In the genomic region with DNA sequence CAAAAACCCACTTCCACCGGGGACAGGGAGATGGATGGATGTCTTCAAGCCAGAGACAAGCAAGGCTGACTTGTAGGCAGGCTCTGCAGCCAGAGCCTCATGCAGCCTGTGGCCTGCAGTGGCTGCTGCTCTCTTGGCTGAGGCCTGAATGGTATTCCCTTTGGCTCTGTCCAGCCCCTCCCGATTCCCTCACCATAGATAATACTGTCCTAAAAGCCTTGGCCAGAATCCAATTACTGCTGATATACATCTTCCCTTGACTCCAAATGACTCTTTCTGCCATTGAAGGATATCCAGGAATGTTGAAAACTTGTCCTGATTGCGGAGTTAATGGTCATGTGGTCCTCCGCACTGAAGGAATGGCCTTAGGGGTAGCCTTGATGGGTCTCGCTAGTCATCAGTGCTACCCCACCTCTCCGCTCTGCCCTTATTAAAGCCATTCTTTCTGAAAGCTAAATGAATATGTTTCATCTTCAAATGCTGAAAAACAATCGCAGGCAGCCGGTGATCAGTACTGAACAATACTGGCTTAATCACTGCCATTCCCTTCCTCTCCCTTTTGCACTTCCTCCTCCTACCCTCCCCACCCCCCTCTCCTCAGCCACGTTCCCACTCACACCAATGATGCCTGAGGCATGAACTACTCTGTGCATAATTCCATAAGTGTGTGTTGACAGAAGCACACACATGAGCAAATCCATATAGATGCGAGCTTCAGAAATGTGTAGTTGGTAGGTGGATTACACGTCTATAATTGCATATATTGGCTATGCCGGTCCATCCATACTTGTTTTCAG, we compare ENCODE assay signal across 14 mouse cellular contexts.
DNase-seq lines count a peak whose midpoint lies in the region; ATAC-seq and TF ChIP-seq lines count a peak whose summit lies in the region.
"Had no signal": no experiment of that assay in that cellular context is flagged by ENCODE, and none has a peak within 500 bp of the region (broad histone marks: within the 10 kb centered on the region; RNA-seq: fewer than 3 reads in every experiment).

No protein-coding gene starts in this region.

- no peak overlapping the region for H3K4me3 ChIP-seq in heart, embryonic 13.5 days
- no peak overlapping the region for H3K4me3 ChIP-seq in lung, postnatal 0 days (ENCODE audit: low read depth, low read length)
- no peak overlapping the region for H3K4me3 ChIP-seq in embryonic facial prominence, embryonic 14.5 days (ENCODE audit: low read depth, low read length)
- no peak overlapping the region for H3K4me3 ChIP-seq in midbrain, embryonic 16.5 days (ENCODE audit: low read depth, low read length)
- H3K4me3 ChIP-seq: erythroblast, embryonic 14.5 days; gastrocnemius, adult 2 months; limb, embryonic 12.5 days had no signal

- WGBS in heart, embryonic 13.5 days = 68% methylated on average over 12 of the region's 12 CpGs
- WGBS in lung, postnatal 0 days = 65% methylated on average over 12 of the region's 12 CpGs
- 62% methylated on average over 12 of the region's 12 CpGs for WGBS in embryonic facial prominence, embryonic 14.5 days
- 68% methylated on average over 12 of the region's 12 CpGs for WGBS in midbrain, embryonic 16.5 days

- H3K9me3 ChIP-seq in heart, embryonic 13.5 days = no peaks in the 10 kb centered on the region
- H3K9me3 ChIP-seq in lung, postnatal 0 days (ENCODE audit: low read length) = no peaks in the 10 kb centered on the region
- no peaks in the 10 kb centered on the region for H3K9me3 ChIP-seq in embryonic facial prominence, embryonic 14.5 days (ENCODE audit: control insufficient read depth, low read length)
- no peaks in the 10 kb centered on the region for H3K9me3 ChIP-seq in midbrain, embryonic 16.5 days (replicated peaks; ENCODE audit: control insufficient read depth, low read length, poor library complexity, severe bottlenecking)
- H3K9me3 ChIP-seq: limb, embryonic 12.5 days had no signal

- no peak for TF ChIP-seq EP300 in lung, postnatal 0 days (IDR thresholded peaks at IDR 0.05)

- no peak; the same call in 1 of the 2 replicates for TF ChIP-seq CTCF in lung, postnatal 0 days (IDR thresholded peaks at IDR 0.05)

- no peak overlapping the region for H3K27ac ChIP-seq in heart, embryonic 13.5 days (replicated peaks)
- H3K27ac ChIP-seq in lung, postnatal 0 days (ENCODE audit: low read length) = no peak overlapping the region
- no peak overlapping the region for H3K27ac ChIP-seq in embryonic facial prominence, embryonic 14.5 days (replicated peaks; ENCODE audit: low read depth, low read length)
- H3K27ac ChIP-seq in midbrain, embryonic 16.5 days (ENCODE audit: low read length) = no peak overlapping the region
- H3K27ac ChIP-seq: gastrocnemius, adult 2 months; limb, embryonic 12.5 days had no signal

- no peaks in the 10 kb centered on the region for H3K27me3 ChIP-seq in heart, embryonic 13.5 days (replicated peaks)
- no peaks in the 10 kb centered on the region for H3K27me3 ChIP-seq in lung, postnatal 0 days (replicated peaks; ENCODE audit: insufficient read depth, low read length)
- no peaks in the 10 kb centered on the region for H3K27me3 ChIP-seq in embryonic facial prominence, embryonic 14.5 days (replicated peaks; ENCODE audit: control insufficient read depth, insufficient read depth, low read length)
- H3K27me3 ChIP-seq in midbrain, embryonic 16.5 days (ENCODE audit: control insufficient read depth, insufficient read depth, low read depth, low read length) = no peaks in the 10 kb centered on the region
- H3K27me3 ChIP-seq: limb, embryonic 12.5 days had no signal

- H3K9ac ChIP-seq in heart, embryonic 13.5 days = 0 out of 2 replicates have a peak overlapping the region, but pooled peaks have one; percentile 24
- H3K9ac ChIP-seq in lung, postnatal 0 days (replicated peaks; ENCODE audit: low read depth) = no peak overlapping the region
- H3K9ac ChIP-seq in embryonic facial prominence, embryonic 14.5 days (ENCODE audit: low read depth, low read length) = no peak overlapping the region
- H3K9ac ChIP-seq in midbrain, embryonic 16.5 days (ENCODE audit: low read depth, low read length) = no peak overlapping the region
- H3K9ac ChIP-seq: limb, embryonic 12.5 days had no signal

- peaks cover 47% of the 10 kb centered on the region for H3K4me1 ChIP-seq in heart, embryonic 13.5 days
- peaks cover 4% of the 10 kb centered on the region; the same call in 1 of the 2 replicates for H3K4me1 ChIP-seq in lung, postnatal 0 days (ENCODE audit: insufficient read depth, low read depth, low read length)
- peaks cover 24% of the 10 kb centered on the region for H3K4me1 ChIP-seq in embryonic facial prominence, embryonic 14.5 days (ENCODE audit: control insufficient read depth, insufficient read depth, low read length)
- peaks cover 36% of the 10 kb centered on the region for H3K4me1 ChIP-seq in midbrain, embryonic 16.5 days (ENCODE audit: control insufficient read depth, insufficient read depth, low read length)

- ATAC-seq in heart, embryonic 13.5 days (ENCODE audit: extremely low read depth, insufficient number of reproducible peaks, low FRiP score, low TSS enrichment) = no peak
- peak; percentile 49 for ATAC-seq in lung, postnatal 0 days
- ATAC-seq in embryonic facial prominence, embryonic 14.5 days (ENCODE audit: low read depth) = peak; percentile 53; the same call in 1 of the 2 replicates
- peak; percentile 41; the same call in 1 of the 2 replicates for ATAC-seq in midbrain, embryonic 16.5 days

- no peak for DNase-seq in heart, adult 9 months (ENCODE audit: low spot score in 2 of 2)
- peak; percentile 51 for DNase-seq in lung, postnatal 0 days (ENCODE audit: low spot score)
- DNase-seq in lung, postnatal 14 days = no peak
- DNase-seq in embryonic facial prominence, embryonic 14.5 days (ENCODE audit: low spot score) = peak; percentile 44
- DNase-seq in thymus, postnatal 25 days = no peak
- DNase-seq in gastrocnemius, adult 18-20 months (ENCODE audit: low spot score) = no peak
- DNase-seq: cerebellum, postnatal 14 days; gastrocnemius, adult 2 months; heart, postnatal 10 days; thymus, postnatal 14 days had no signal

- H3K4me2 ChIP-seq in heart, embryonic 13.5 days = no peak overlapping the region
- H3K4me2 ChIP-seq in lung, postnatal 0 days (replicated peaks; ENCODE audit: low read depth, low read length) = no peak overlapping the region
- no peak overlapping the region for H3K4me2 ChIP-seq in embryonic facial prominence, embryonic 14.5 days (ENCODE audit: low read depth, low read length)
- H3K4me2 ChIP-seq in midbrain, embryonic 16.5 days (ENCODE audit: low read length) = no peak overlapping the region
- H3K4me2 ChIP-seq: limb, embryonic 12.5 days had no signal

- no peaks in the 10 kb centered on the region for H3K36me3 ChIP-seq in heart, embryonic 13.5 days
- no peaks in the 10 kb centered on the region for H3K36me3 ChIP-seq in lung, postnatal 0 days (ENCODE audit: insufficient read depth, low read length)
- H3K36me3 ChIP-seq in embryonic facial prominence, embryonic 14.5 days (ENCODE audit: control insufficient read depth, insufficient read depth, low read length) = no peaks in the 10 kb centered on the region
- H3K36me3 ChIP-seq in midbrain, embryonic 16.5 days (ENCODE audit: control insufficient read depth, insufficient read depth, low read length) = no peaks in the 10 kb centered on the region
- H3K36me3 ChIP-seq: limb, embryonic 12.5 days had no signal

Comparison
In these comparisons a context has a peak if more than half of its experiments do, and no peak if none do; other contexts are left out.
1. DNase-seq: peak in lung, postnatal 0 days (single experiment) and embryonic facial prominence, embryonic 14.5 days (single experiment); none in heart, adult 9 months (0 of 2), lung, postnatal 14 days (single experiment), thymus, postnatal 25 days (single experiment) and gastrocnemius, adult 18-20 months (single experiment).